Mouse (Mus musculus): Measurements from ENCODE around the gene Rtn1. TPM values are rescaled to one million over a fixed set of nuclear protein-coding genes. Genes with fewer than 3 reads are reported as not detected.

Rtn1 gene
- polyA plus RNA-seq, 1 experiment from 2014 or later, result 235 TPM

Other genes starting within 250 kb of the Rtn1 start
- gene Ccdc175, start 224.0 kb downstream of the Rtn1 start, polyA plus RNA-seq (2014; fragmentation: Nextera tagmentation; extraction: Ambion mirVana), result 0.07 TPM in 1 of 2 replicates, not detected in the other
- 2.6 and 2.8 TPM in 2 replicates for gene Lrrc9, start 32.8 kb upstream of the Rtn1 start, polyA plus RNA-seq (2014; fragmentation: Nextera tagmentation; extraction: Ambion mirVana)
- 15.8 and 18.0 TPM in 2 replicates for gene Pcnx4, start 127.3 kb upstream of the Rtn1 start, polyA plus RNA-seq (2014; fragmentation: Nextera tagmentation; extraction: Ambion mirVana)
- not detected in 2 replicates for gene Gm4756, start 240.6 kb upstream of the Rtn1 start, polyA plus RNA-seq (2014; fragmentation: Nextera tagmentation; extraction: Ambion mirVana)